In genomic region chr11:48808737-48809433, GRCm38 (mm10) we compare ENCODE assay signal across 10 mouse cellular contexts. TPM values are rescaled to one million over a fixed set of nuclear protein-coding genes. Genes with fewer than 3 reads are reported as not detected.
A peak's percentile ranks its signal among the peaks of the same experiment; 100 is the strongest.
DNase-seq lines count a peak whose midpoint lies in the region; ATAC-seq lines count a peak whose summit lies in the region.
"Had no signal": no experiment of that assay in that cellular context is flagged by ENCODE, and none has a peak within 500 bp of the region (broad histone marks: within the 10 kb centered on the region; RNA-seq: fewer than 3 reads in every experiment).

No protein-coding gene starts in this region.

- H3K4me3 ChIP-seq in forebrain, embryonic 11.5 days (ENCODE audit: low read depth, low read length) = no peak overlapping the region
- H3K4me3 ChIP-seq in forebrain, embryonic 10.5 days = no peak overlapping the region
- H3K4me3 ChIP-seq in liver, embryonic 15.5 days (replicated peaks) = no peak overlapping the region
- H3K4me3 ChIP-seq in liver, embryonic 11.5 days (ENCODE audit: low read depth, low read length) = no peak overlapping the region
- no peak overlapping the region for H3K4me3 ChIP-seq in forebrain, embryonic 12.5 days (replicated peaks)
- H3K4me3 ChIP-seq in kidney, embryonic 16.5 days (ENCODE audit: low read length) = no peak overlapping the region

- 66% methylated on average over 16 of the region's 16 CpGs for WGBS in forebrain, embryonic 11.5 days
- WGBS in forebrain, embryonic 10.5 days = 76% methylated on average over 16 of the region's 16 CpGs
- WGBS in liver, embryonic 15.5 days (ENCODE audit: insufficient replicate concordance) = 72% methylated on average over 16 of the region's 16 CpGs
- WGBS in liver, embryonic 11.5 days = 78% methylated on average over 16 of the region's 16 CpGs
- 74% methylated on average over 16 of the region's 16 CpGs for WGBS in forebrain, embryonic 12.5 days
- 73% methylated on average over 16 of the region's 16 CpGs for WGBS in kidney, embryonic 16.5 days

- H3K9me3 ChIP-seq in forebrain, embryonic 11.5 days (ENCODE audit: control insufficient read depth, low read length) = no peaks in the 10 kb centered on the region
- no peaks in the 10 kb centered on the region for H3K9me3 ChIP-seq in forebrain, embryonic 10.5 days
- no peaks in the 10 kb centered on the region for H3K9me3 ChIP-seq in liver, embryonic 15.5 days (replicated peaks)
- no peaks in the 10 kb centered on the region for H3K9me3 ChIP-seq in liver, embryonic 11.5 days (ENCODE audit: control insufficient read depth, low read length)
- no peaks in the 10 kb centered on the region for H3K9me3 ChIP-seq in forebrain, embryonic 12.5 days
- H3K9me3 ChIP-seq in kidney, embryonic 16.5 days (ENCODE audit: low read length) = no peaks in the 10 kb centered on the region

- H3K4me1 ChIP-seq in forebrain, embryonic 11.5 days (replicated peaks; ENCODE audit: control insufficient read depth, insufficient read depth, low read length) = no peaks in the 10 kb centered on the region
- H3K4me1 ChIP-seq in forebrain, embryonic 10.5 days = no peaks in the 10 kb centered on the region
- peaks cover 22% of the 10 kb centered on the region; the same call in 1 of the 2 replicates for H3K4me1 ChIP-seq in liver, embryonic 15.5 days (replicated peaks)
- no peaks in the 10 kb centered on the region for H3K4me1 ChIP-seq in liver, embryonic 11.5 days (replicated peaks; ENCODE audit: control insufficient read depth, insufficient read depth, low read length)
- H3K4me1 ChIP-seq in forebrain, embryonic 12.5 days = no peaks in the 10 kb centered on the region
- H3K4me1 ChIP-seq in kidney, embryonic 16.5 days (ENCODE audit: insufficient read depth, low read length) = no peaks in the 10 kb centered on the region

- H3K4me2 ChIP-seq in forebrain, embryonic 11.5 days (ENCODE audit: low read depth, low read length, severe bottlenecking) = no peak overlapping the region
- no peak overlapping the region for H3K4me2 ChIP-seq in liver, embryonic 15.5 days
- H3K4me2 ChIP-seq in liver, embryonic 11.5 days = no peak overlapping the region
- H3K4me2 ChIP-seq in forebrain, embryonic 12.5 days = no peak overlapping the region
- no peak overlapping the region for H3K4me2 ChIP-seq in kidney, embryonic 16.5 days (replicated peaks; ENCODE audit: low read depth, low read length)

- H3K9ac ChIP-seq in forebrain, embryonic 11.5 days (ENCODE audit: low read length) = no peak overlapping the region
- H3K9ac ChIP-seq in liver, embryonic 15.5 days = no peak overlapping the region
- H3K9ac ChIP-seq in liver, embryonic 11.5 days (ENCODE audit: low read depth, low read length) = no peak overlapping the region
- H3K9ac ChIP-seq in forebrain, embryonic 12.5 days = no peak overlapping the region
- H3K9ac ChIP-seq in kidney, embryonic 16.5 days (replicated peaks; ENCODE audit: low read length) = no peak overlapping the region

- no peak overlapping the region for H3K27ac ChIP-seq in forebrain, embryonic 11.5 days (ENCODE audit: low read depth, low read length)
- no peak overlapping the region for H3K27ac ChIP-seq in forebrain, embryonic 10.5 days
- 0 out of 2 replicates have a peak overlapping the region, but pooled peaks have one; percentile 15 for H3K27ac ChIP-seq in liver, embryonic 15.5 days (replicated peaks)
- no peak overlapping the region for H3K27ac ChIP-seq in liver, embryonic 11.5 days (ENCODE audit: low read depth, low read length)
- H3K27ac ChIP-seq in forebrain, embryonic 12.5 days = 0 out of 2 replicates have a peak overlapping the region, but pooled peaks have one; percentile 25
- no peak overlapping the region for H3K27ac ChIP-seq in kidney, embryonic 16.5 days (ENCODE audit: low read length)

- peaks cover 25% of the 10 kb centered on the region for H3K36me3 ChIP-seq in forebrain, embryonic 11.5 days (ENCODE audit: control insufficient read depth, insufficient read depth, low read length)
- H3K36me3 ChIP-seq in forebrain, embryonic 10.5 days (replicated peaks) = peaks cover 97% of the 10 kb centered on the region
- H3K36me3 ChIP-seq in liver, embryonic 15.5 days (replicated peaks) = peaks cover 99% of the 10 kb centered on the region
- peaks cover 52% of the 10 kb centered on the region for H3K36me3 ChIP-seq in liver, embryonic 11.5 days (ENCODE audit: control insufficient read depth, insufficient read depth, low read length)
- peaks cover 92% of the 10 kb centered on the region for H3K36me3 ChIP-seq in forebrain, embryonic 12.5 days (replicated peaks)
- H3K36me3 ChIP-seq in kidney, embryonic 16.5 days (ENCODE audit: insufficient read depth, low read length) = peaks cover 79% of the 10 kb centered on the region

- H3K27me3 ChIP-seq in forebrain, embryonic 11.5 days (ENCODE audit: control insufficient read depth, insufficient read depth, low read length) = no peaks in the 10 kb centered on the region
- H3K27me3 ChIP-seq in forebrain, embryonic 10.5 days (ENCODE audit: poor library complexity, severe bottlenecking) = no peaks in the 10 kb centered on the region
- H3K27me3 ChIP-seq in liver, embryonic 15.5 days = no peaks in the 10 kb centered on the region
- no peaks in the 10 kb centered on the region for H3K27me3 ChIP-seq in liver, embryonic 11.5 days (replicated peaks; ENCODE audit: control insufficient read depth, insufficient read depth, low read length)
- no peaks in the 10 kb centered on the region for H3K27me3 ChIP-seq in forebrain, embryonic 12.5 days
- H3K27me3 ChIP-seq in kidney, embryonic 16.5 days (ENCODE audit: insufficient read depth, low read length) = no peaks in the 10 kb centered on the region

- DNase-seq in forebrain, embryonic 11.5 days (ENCODE audit: low spot score) = no peak
- no peak for DNase-seq in forebrain, embryonic 10.5 days (ENCODE audit: extremely low spot score, low spot score)
- no peak for DNase-seq in liver, embryonic 11.5 days (ENCODE audit: low spot score)
- no peak for DNase-seq in layer of hippocampus, adult 9-10 months (ENCODE audit: low spot score)
- DNase-seq: layer of hippocampus, postnatal 36 days; thymus, postnatal 4 days had no signal

- ATAC-seq in forebrain, embryonic 11.5 days (replicated peaks; ENCODE audit: low FRiP score) = 0 out of 2 replicates have a peak, but pooled peaks have one; percentile 10
- ATAC-seq in liver, embryonic 15.5 days (ENCODE audit: insufficient read depth) = no peak
- no peak for ATAC-seq in liver, embryonic 11.5 days (replicated peaks; ENCODE audit: low FRiP score)
- no peak for ATAC-seq in forebrain, embryonic 12.5 days (ENCODE audit: low FRiP score)
- ATAC-seq in megakaryocyte-erythroid progenitor cell, adult 5-6 weeks (replicated peaks; ENCODE audit: low FRiP score, low TSS enrichment, poor library complexity, severe bottlenecking) = 0 out of 2 replicates have a peak, but pooled peaks have one; percentile 6
- no peak for ATAC-seq in kidney, embryonic 16.5 days (ENCODE audit: low FRiP score, low TSS enrichment)

RNA-seq across cellular contexts. Expression of gene Trim41, which starts 8.3 kb away (rescaled TPM):
- polyA plus RNA-seq in forebrain, embryonic 11.5 days (2014; fragmentation: Nextera tagmentation; extraction: Ambion mirVana) = 4.5 and 5.6 TPM in 2 replicates
- polyA plus RNA-seq in forebrain, embryonic 10.5 days (2016; fragmentation: Nextera tagmentation; extraction: Ambion mirVana) = 4.0 and 4.6 TPM in 2 replicates
- 2.0 and 2.3 TPM in 2 replicates for polyA plus RNA-seq in liver, embryonic 15.5 days (2015; fragmentation: Nextera tagmentation; extraction: Ambion mirVana)
- polyA plus RNA-seq in liver, embryonic 11.5 days (2014; fragmentation: Nextera tagmentation; extraction: Ambion mirVana) = 3.5 and 4.5 TPM in 2 replicates
- polyA plus RNA-seq in forebrain, embryonic 12.5 days (2016; fragmentation: Nextera tagmentation; extraction: Ambion mirVana) = 6.2 and 6.8 TPM in 2 replicates
- total RNA-seq in megakaryocyte-erythroid progenitor cell, adult 5-6 weeks (2014; fragmentation: Nextera tagmentation) = 16.0 and 19.8 TPM in 2 replicates
- 18.6 and 64.6 TPM in 2 replicates for total RNA-seq in megakaryocyte-erythroid progenitor cell, adult 5-6 weeks (2017)
- 7.1 and 7.2 TPM in 2 replicates for polyA plus RNA-seq in kidney, embryonic 16.5 days (2015; fragmentation: Nextera tagmentation; extraction: Ambion mirVana)

RNA-seq across cellular contexts. Expression of gene Rack1, which starts 8.8 kb away (rescaled TPM):
- 648 and 653 TPM in 2 replicates for polyA plus RNA-seq in forebrain, embryonic 11.5 days (2014; fragmentation: Nextera tagmentation; extraction: Ambion mirVana)
- 850 and 861 TPM in 2 replicates for polyA plus RNA-seq in forebrain, embryonic 10.5 days (2016; fragmentation: Nextera tagmentation; extraction: Ambion mirVana)
- polyA plus RNA-seq in liver, embryonic 15.5 days (2015; fragmentation: Nextera tagmentation; extraction: Ambion mirVana) = 438 and 439 TPM in 2 replicates
- polyA plus RNA-seq in liver, embryonic 11.5 days (2014; fragmentation: Nextera tagmentation; extraction: Ambion mirVana) = 1,154 and 1,248 TPM in 2 replicates
- polyA plus RNA-seq in forebrain, embryonic 12.5 days (2016; fragmentation: Nextera tagmentation; extraction: Ambion mirVana) = 512 and 565 TPM in 2 replicates
- 2,653 and 3,048 TPM in 2 replicates for total RNA-seq in megakaryocyte-erythroid progenitor cell, adult 5-6 weeks (2014; fragmentation: Nextera tagmentation)
- total RNA-seq in megakaryocyte-erythroid progenitor cell, adult 5-6 weeks (2017) = 1,625 and 1,902 TPM in 2 replicates
- 712 and 779 TPM in 2 replicates for polyA plus RNA-seq in kidney, embryonic 16.5 days (2015; fragmentation: Nextera tagmentation; extraction: Ambion mirVana)

RNA-seq across cellular contexts. Expression of gene Trim7, which starts 17.1 kb away (rescaled TPM):
- 0.51 and 2.1 TPM in 2 replicates for polyA plus RNA-seq in forebrain, embryonic 11.5 days (2014; fragmentation: Nextera tagmentation; extraction: Ambion mirVana)
- 0.07 and 0.31 TPM in 2 replicates for polyA plus RNA-seq in forebrain, embryonic 10.5 days (2016; fragmentation: Nextera tagmentation; extraction: Ambion mirVana)
- polyA plus RNA-seq in liver, embryonic 15.5 days (2015; fragmentation: Nextera tagmentation; extraction: Ambion mirVana) = 0.09 and 0.21 TPM in 2 replicates
- 0.18 and 0.38 TPM in 2 replicates for polyA plus RNA-seq in liver, embryonic 11.5 days (2014; fragmentation: Nextera tagmentation; extraction: Ambion mirVana)
- 0.76 and 1.00 TPM in 2 replicates for polyA plus RNA-seq in forebrain, embryonic 12.5 days (2016; fragmentation: Nextera tagmentation; extraction: Ambion mirVana)
- total RNA-seq in megakaryocyte-erythroid progenitor cell, adult 5-6 weeks (2014; fragmentation: Nextera tagmentation) = 0.84 TPM in 1 of 2 replicates, not detected in the other
- total RNA-seq in megakaryocyte-erythroid progenitor cell, adult 5-6 weeks (2017) = 0.75 and 0.80 TPM in 2 replicates
- 4.4 and 4.8 TPM in 2 replicates for polyA plus RNA-seq in kidney, embryonic 16.5 days (2015; fragmentation: Nextera tagmentation; extraction: Ambion mirVana)

RNA-seq across cellular contexts. Expression of gene Gm12184, which starts 17.6 kb away (rescaled TPM):
- polyA plus RNA-seq in forebrain, embryonic 11.5 days (2014; fragmentation: Nextera tagmentation; extraction: Ambion mirVana) = 12.3 and 12.7 TPM in 2 replicates
- polyA plus RNA-seq in forebrain, embryonic 10.5 days (2016; fragmentation: Nextera tagmentation; extraction: Ambion mirVana) = 2.3 and 4.3 TPM in 2 replicates
- polyA plus RNA-seq in liver, embryonic 15.5 days (2015; fragmentation: Nextera tagmentation; extraction: Ambion mirVana) = 1.4 and 2.1 TPM in 2 replicates
- polyA plus RNA-seq in liver, embryonic 11.5 days (2014; fragmentation: Nextera tagmentation; extraction: Ambion mirVana) = 6.2 and 7.6 TPM in 2 replicates
- polyA plus RNA-seq in forebrain, embryonic 12.5 days (2016; fragmentation: Nextera tagmentation; extraction: Ambion mirVana) = 6.8 and 9.4 TPM in 2 replicates
- 10.6 and 12.0 TPM in 2 replicates for total RNA-seq in megakaryocyte-erythroid progenitor cell, adult 5-6 weeks (2014; fragmentation: Nextera tagmentation)
- total RNA-seq in megakaryocyte-erythroid progenitor cell, adult 5-6 weeks (2017) = 6.7 and 9.1 TPM in 2 replicates
- polyA plus RNA-seq in kidney, embryonic 16.5 days (2015; fragmentation: Nextera tagmentation; extraction: Ambion mirVana) = 0.86 and 1.2 TPM in 2 replicates

Comparison
In these comparisons a context has a peak if more than half of its experiments do, and no peak if none do; other contexts are left out.
1. ATAC-seq: peak in forebrain, embryonic 11.5 days (single experiment) and megakaryocyte-erythroid progenitor cell, adult 5-6 weeks (single experiment); none in liver, embryonic 15.5 days (single experiment), liver, embryonic 11.5 days (single experiment), forebrain, embryonic 12.5 days (single experiment) and kidney, embryonic 16.5 days (single experiment).
2. H3K27ac ChIP-seq: peak in liver, embryonic 15.5 days (single experiment) and forebrain, embryonic 12.5 days (single experiment); none in forebrain, embryonic 11.5 days (single experiment), forebrain, embryonic 10.5 days (single experiment), liver, embryonic 11.5 days (single experiment) and kidney, embryonic 16.5 days (single experiment).